Mouse (Mus musculus): ENCODE data around the gene B3gnt3.

GRCm38 (mm10) chr8:71724389-71724788 lies 22.8 kb upstream of the B3gnt3 start:
- TF ChIP-seq CTCF (conservative IDR thresholded peaks at IDR 0.05; ENCODE audit: insufficient read depth, insufficient read length, low read depth, low read length) (no peak), POLR2A (IDR thresholded peaks at IDR 0.05; ENCODE audit: low read depth, low read length) (no peak)
